Mouse (Mus musculus) liver, adult 2 months (tissue): ENCODE measurements around the gene Iffo2. TPM values are rescaled to one million over a fixed set of nuclear protein-coding genes. Genes with fewer than 3 reads are reported as not detected.
A peak's percentile ranks its signal among the peaks of the same experiment; 100 is the strongest.

Experiments
- DNase-seq: peaks from one replicate; pipeline ENCODE4 v3.0.0-alpha.2; 2011; ENCODE audit warnings: low read depth, low spot score; ENCODE audit errors: extremely low read depth
- H3K27ac ChIP-seq: fragments of 200-500 bp; replicated peaks from 2 replicates; pipeline ENCODE4 v1.5.1; 2012; ENCODE audit warnings: low read depth, mild to moderate bottlenecking, control low read depth, inconsistent platforms, low read length; ENCODE audit not compliant: insufficient read depth
- H3K27me3 ChIP-seq: fragments of 200-500 bp; 2 replicates; pipeline ENCODE4 v1.6.1; 2012; ENCODE audit warnings: mild to moderate bottlenecking, moderate library complexity, low read length, inconsistent platforms; ENCODE audit not compliant: control insufficient read depth, insufficient read depth
- H3K36me3 ChIP-seq: fragments of 200-500 bp; 2 replicates; pipeline ENCODE4 v1.6.1; 2012; ENCODE audit warnings: low read length, inconsistent platforms; ENCODE audit not compliant: control insufficient read depth, insufficient read depth
- H3K4me1 ChIP-seq: fragments of 200-500 bp; 2 replicates; pipeline ENCODE4 v1.6.1; 2011; ENCODE audit warnings: low read length; ENCODE audit not compliant: control insufficient read depth, insufficient read depth
- H3K4me3 ChIP-seq: fragments of 200-500 bp; 2 replicates; pipeline ENCODE4 v1.5.1; 2011; ENCODE audit warnings: low read depth, mild to moderate bottlenecking, control low read depth, low read length, moderate library complexity; ENCODE audit not compliant: insufficient read depth
- H3K79me2 ChIP-seq: fragments of 200-500 bp; 2 replicates; pipeline ENCODE4 v1.6.1; 2012; ENCODE audit warnings: inconsistent platforms, mild to moderate bottlenecking, low read length, moderate library complexity; ENCODE audit not compliant: control insufficient read depth, insufficient read depth
- H3K9ac ChIP-seq: fragments of 200-500 bp; 2 replicates; pipeline ENCODE4 v1.6.1; 2012; ENCODE audit warnings: low read depth, mild to moderate bottlenecking, control low read depth, inconsistent platforms, low read length
- CTCF ChIP-seq: fragments of 200-500 bp; IDR thresholded peaks from 2 replicates; pipeline ENCODE4 v1.5.1; 2011; ENCODE audit warnings: low read depth, low read length, control low read depth
- POLR2A ChIP-seq: fragments of 200-500 bp; IDR thresholded peaks from 2 replicates; pipeline ENCODE4 v1.6.1; 2011; ENCODE audit warnings: low read length, control low read depth; ENCODE audit not compliant: insufficient read depth; ENCODE audit errors: extremely low read depth
- whole genome bisulfite sequencing: fragments of 180-500 bp; shearing (Covaris S2); methylation state at CpG from one replicate; pipeline ENCODE4 v1.1.7; 2018; 5-methylcytosine and 5-hydroxymethylcytosine counted together
- polyA plus RNA-seq: library from polyadenylated mRNA; depleted of rRNA; stranded (reverse); fragments of >200 nt; gene quantifications from 2 replicates; pipeline ENCODE4 v1.2.3, GENCODE M21; 2012
- total RNA-seq: library from RNA; depleted of rRNA; stranded (reverse); fragments of >200 nt; gene quantifications from 2 replicates; pipeline ENCODE4 v1.2.3, GENCODE M21; 2014

Iffo2 gene
- total and polyA plus RNA-seq, 2 experiments = 4.3 to 7.0 TPM

DNA sequence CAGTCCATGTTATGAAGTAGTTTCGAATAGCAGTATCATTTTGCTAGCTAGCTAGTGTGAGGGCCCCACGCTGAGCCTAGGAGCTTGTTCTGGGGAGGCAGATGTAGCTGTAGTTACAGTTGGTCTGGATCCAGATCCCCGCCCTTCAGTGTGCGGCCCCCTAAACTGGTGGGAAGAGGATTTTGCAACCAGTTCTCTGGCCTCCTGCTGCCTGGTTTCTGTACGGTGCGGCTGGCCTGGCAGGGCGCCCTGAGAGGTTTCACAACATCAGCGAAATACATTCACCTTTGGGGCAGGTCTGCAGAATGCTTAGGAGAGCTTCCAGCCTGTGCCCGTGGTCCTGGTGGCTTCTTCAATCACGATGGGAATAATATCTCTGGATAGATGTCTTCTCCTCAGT lies 94.4 kb downstream of the Iffo2 start:
- 29% methylated on average over 10 of the region's 10 CpGs for WGBS
- H3K9ac ChIP-seq = peak overlapping the region; percentile 59
- TF ChIP-seq CTCF (no peak), POLR2A (no peak)
- peak; percentile 93 for DNase-seq
- peak overlapping the region; percentile 50 for H3K4me3 ChIP-seq
- H3K36me3 ChIP-seq = no peaks in the 10 kb centered on the region; the same call in 1 of the 2 replicates
- H3K27ac ChIP-seq = peak overlapping the region; percentile 91
- H3K79me2 ChIP-seq = peaks cover 29% of the 10 kb centered on the region; the same call in 1 of the 2 replicates
- H3K27me3 ChIP-seq = no peaks in the 10 kb centered on the region
- peaks cover 28% of the 10 kb centered on the region for H3K4me1 ChIP-seq

DNA sequence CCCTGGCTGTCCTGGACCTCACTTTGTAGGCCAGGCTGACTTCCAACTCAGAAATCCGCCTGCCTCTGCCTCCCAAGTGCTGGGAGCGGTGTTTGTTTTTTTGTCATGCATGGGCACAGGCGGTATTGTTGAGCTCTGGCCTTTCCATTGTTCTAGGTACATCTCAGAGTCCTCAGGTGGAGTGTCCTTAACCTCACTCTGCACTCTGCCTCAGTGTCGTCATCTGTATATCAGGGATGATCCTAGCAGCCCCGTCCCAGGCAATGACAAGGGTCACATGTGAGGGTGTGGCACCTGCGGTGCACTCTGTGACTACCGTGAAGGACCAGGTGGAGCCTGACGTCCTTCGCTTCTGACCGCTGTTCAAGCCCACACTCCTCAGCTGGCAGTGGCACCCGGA lies 97.0 kb downstream of the Iffo2 start:
- no peaks in the 10 kb centered on the region; the same call in 1 of the 2 replicates for H3K36me3 ChIP-seq
- peaks cover 29% of the 10 kb centered on the region; the same call in 1 of the 2 replicates for H3K79me2 ChIP-seq
- peak; percentile 83 for DNase-seq
- peak overlapping the region; percentile 8; the same call in 1 of the 2 replicates for H3K27ac ChIP-seq
- 32% methylated on average over 11 of the region's 11 CpGs for WGBS
- peaks cover 40% of the 10 kb centered on the region for H3K4me1 ChIP-seq
- H3K4me3 ChIP-seq = no peak overlapping the region
- no peak overlapping the region for H3K9ac ChIP-seq
- no peak for TF ChIP-seq CTCF
- TF ChIP-seq POLR2A = no peak
- no peaks in the 10 kb centered on the region for H3K27me3 ChIP-seq

DNA sequence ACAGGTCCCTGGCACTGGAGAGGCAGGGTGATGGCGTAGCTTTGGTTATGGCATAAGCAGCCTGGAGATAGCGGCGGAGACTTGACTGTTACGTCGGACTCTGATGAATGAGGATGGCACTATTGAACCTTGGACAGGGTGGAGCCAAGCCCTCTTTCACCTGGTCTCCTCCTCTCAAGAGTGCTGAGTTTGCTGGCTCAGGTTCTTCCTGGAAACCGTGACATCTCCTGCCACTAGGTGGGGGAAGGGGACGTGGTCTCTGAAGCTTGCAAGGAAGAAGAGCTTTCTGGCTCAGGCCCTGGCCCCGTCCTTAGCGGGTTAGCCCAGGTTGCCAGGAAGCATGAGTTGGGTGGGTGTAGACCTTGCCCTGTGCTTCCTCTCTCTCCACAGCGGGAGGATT lies 99.8 kb downstream of the Iffo2 start:
- Histone ChIP-seq H3K4me1 (peaks cover 39% of the 10 kb centered on the region), H3K9ac (no peak overlapping the region), H3K27me3 (no peaks in the 10 kb centered on the region), H3K27ac (peak overlapping the region; percentile 43), H3K4me3 (no peak overlapping the region), H3K79me2 (peaks cover 40% of the 10 kb centered on the region; the same call in 1 of the 2 replicates), H3K36me3 (no peaks in the 10 kb centered on the region; the same call in 1 of the 2 replicates)
- TF ChIP-seq POLR2A = no peak
- 0 out of 2 replicates have a peak, but pooled peaks have one; percentile 6 for TF ChIP-seq CTCF
- WGBS = 28% methylated on average over 10 of the region's 10 CpGs
- peak; percentile 91 for DNase-seq

- Histone ChIP-seq H3K27me3 (no peaks in the 10 kb centered on the region), H3K36me3 (no peaks in the 10 kb centered on the region; the same call in 1 of the 2 replicates), H3K4me1 (peaks cover 31% of the 10 kb centered on the region), H3K79me2 (peaks cover 32% of the 10 kb centered on the region; the same call in 1 of the 2 replicates), H3K27ac (peak overlapping the region; percentile 75), H3K4me3 (no peak overlapping the region), H3K9ac (peak overlapping the region; percentile 48)
- peak; percentile 94 for DNase-seq
- WGBS = 25% methylated on average over 5 of the region's 5 CpGs
- TF ChIP-seq POLR2A (no peak), CTCF (no peak)
Observed at GRCm38 (mm10) chr4:139631141-139631540, 100.8 kb downstream of the Iffo2 start.

GRCm38 (mm10) chr4:139631569-139632253 lies 101.4 kb downstream of the Iffo2 start:
- TF ChIP-seq POLR2A (no peak), CTCF (no peak)
- H3K27ac ChIP-seq = peak overlapping the region; percentile 75
- H3K9ac ChIP-seq = peak overlapping the region; percentile 48
- H3K4me1 ChIP-seq = peaks cover 31% of the 10 kb centered on the region
- WGBS = 26% methylated on average over 7 of the region's 7 CpGs
- H3K27me3 ChIP-seq = no peaks in the 10 kb centered on the region
- no peak overlapping the region for H3K4me3 ChIP-seq
- peak; percentile 56 for DNase-seq
- H3K36me3 ChIP-seq = no peaks in the 10 kb centered on the region; the same call in 1 of the 2 replicates
- peaks cover 30% of the 10 kb centered on the region; the same call in 1 of the 2 replicates for H3K79me2 ChIP-seq

DNA sequence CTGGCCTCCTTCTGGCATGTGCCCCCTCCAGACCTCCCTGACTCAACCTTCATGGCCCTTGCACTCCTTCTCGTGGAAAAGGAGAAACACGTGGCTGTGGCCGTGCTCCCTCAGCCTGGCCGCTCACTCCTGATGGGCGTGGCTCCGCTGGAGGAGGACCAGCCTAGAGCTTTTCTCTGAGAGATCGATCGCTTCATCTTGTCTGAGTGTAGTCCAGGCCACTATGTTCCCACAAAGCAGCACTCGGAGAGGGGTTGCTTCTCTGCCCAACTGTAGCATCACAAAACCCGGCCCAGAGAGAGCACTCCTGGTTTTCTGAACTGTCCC lies 101.9 kb downstream of the Iffo2 start:
- Histone ChIP-seq H3K27me3 (no peaks in the 10 kb centered on the region), H3K4me1 (peaks cover 31% of the 10 kb centered on the region), H3K4me3 (no peak overlapping the region), H3K9ac (peak overlapping the region; percentile 17), H3K36me3 (no peaks in the 10 kb centered on the region; the same call in 1 of the 2 replicates), H3K27ac (peak overlapping the region; percentile 75), H3K79me2 (peaks cover 29% of the 10 kb centered on the region; the same call in 1 of the 2 replicates)
- DNase-seq = peak; percentile 85
- no peak for TF ChIP-seq POLR2A
- TF ChIP-seq CTCF = no peak
- WGBS = 32% methylated on average over 10 of the region's 10 CpGs
